Mouse (Mus musculus) kidney, adult 2 months (tissue): ENCODE results near the gene Serpina3a.

Source experiments
- CTCF ChIP-seq: fragments of 200-500 bp; conservative IDR thresholded peaks from 2 replicates; pipeline ENCODE4 v1.5.1; 2011; ENCODE audit warnings: low read depth, mild to moderate bottlenecking, control low read depth, low read length, moderate library complexity, mixed read lengths; ENCODE audit not compliant: insufficient read depth, insufficient read length
- POLR2A ChIP-seq: fragments of 200-500 bp; IDR thresholded peaks from one replicate; pipeline ENCODE4 v1.6.1; 2011; ENCODE audit warnings: low read depth, low read length, control low read depth

DNA sequence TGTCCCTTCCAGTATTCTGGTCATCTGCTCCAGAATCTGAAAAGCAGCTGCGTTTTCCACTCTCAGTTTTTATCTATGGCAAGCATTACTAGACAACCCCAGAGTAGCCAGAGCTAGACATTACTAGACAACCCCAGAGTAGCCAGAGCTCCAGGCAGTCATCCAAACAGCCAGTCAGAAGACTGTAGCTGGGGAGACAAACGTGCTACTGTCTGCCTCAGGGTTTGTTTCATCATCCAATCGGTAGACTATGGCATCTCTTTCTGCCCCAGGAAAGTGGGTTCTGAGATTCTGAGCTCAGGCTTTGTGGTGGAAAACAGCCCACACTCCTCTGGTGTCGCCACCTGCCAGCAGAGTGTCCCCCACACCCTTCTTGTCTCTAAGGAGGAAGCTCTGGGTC lies 45.0 kb upstream of the Serpina3a start:
- TF ChIP-seq POLR2A = no peak
- TF ChIP-seq CTCF = no peak
